Comparison of ENCODE assay signal across 15 mouse cellular contexts in genomic region chr4:134967887-134968604, GRCm38 (mm10). TPM values are rescaled to one million over a fixed set of nuclear protein-coding genes. Genes with fewer than 3 reads are reported as not detected.
DNase-seq lines count a peak whose midpoint lies in the region; ATAC-seq and TF ChIP-seq lines count a peak whose summit lies in the region.
"Had no signal": no experiment of that assay in that cellular context is flagged by ENCODE, and none has a peak within 500 bp of the region (broad histone marks: within the 10 kb centered on the region; RNA-seq: fewer than 3 reads in every experiment).

No protein-coding gene starts in this region.

- no peaks in the 10 kb centered on the region for H3K27me3 ChIP-seq in kidney, postnatal 0 days (ENCODE audit: insufficient read depth, low read length)
- H3K27me3 ChIP-seq in liver, postnatal 0 days (ENCODE audit: insufficient read depth, low read length): 0 out of 2 replicates have a peak, but pooled peaks cover 3% of the 10 kb centered on the region
- H3K27me3 ChIP-seq: midbrain, embryonic 12.5 days had no signal

- peak; percentile 52; the same call in 1 of the 2 replicates for ATAC-seq in common myeloid progenitor, adult 5-6 weeks (replicated peaks; ENCODE audit: low read depth, poor library complexity, severe bottlenecking)
- ATAC-seq in kidney, postnatal 0 days (replicated peaks; ENCODE audit: low FRiP score, low read depth): peak; percentile 66
- ATAC-seq in liver, postnatal 0 days: peak; percentile 66
- ATAC-seq: hindbrain, postnatal 0 days had no signal

- no peak overlapping the region for H3K4me3 ChIP-seq in kidney, postnatal 0 days (replicated peaks; ENCODE audit: low read depth, low read length)
- H3K4me3 ChIP-seq in liver, postnatal 0 days (ENCODE audit: low read depth, low read length): no peak overlapping the region
- H3K4me3 ChIP-seq in lung, adult 2 months (replicated peaks; ENCODE audit: extremely low read depth, low read depth, low read length): no peak overlapping the region
- no peak overlapping the region for H3K4me3 ChIP-seq in layer of hippocampus, adult 2 months
- H3K4me3 ChIP-seq: heart, embryonic 13.5 days; midbrain, embryonic 12.5 days had no signal

- H3K9me3 ChIP-seq in kidney, postnatal 0 days (replicated peaks; ENCODE audit: low read length): no peaks in the 10 kb centered on the region
- H3K9me3 ChIP-seq in liver, postnatal 0 days (ENCODE audit: low read length): no peaks in the 10 kb centered on the region
- H3K9me3 ChIP-seq: heart, embryonic 13.5 days; midbrain, embryonic 12.5 days had no signal

- no peak for TF ChIP-seq EP300 in liver, postnatal 0 days (IDR thresholded peaks at IDR 0.05; ENCODE audit: low read depth)

- no peak overlapping the region for H3K27ac ChIP-seq in kidney, postnatal 0 days
- peak overlapping the region; percentile 29; the same call in 1 of the 2 replicates for H3K27ac ChIP-seq in liver, postnatal 0 days (ENCODE audit: low read depth)
- H3K27ac ChIP-seq in layer of hippocampus, adult 2 months: no peak overlapping the region
- H3K27ac ChIP-seq: heart, embryonic 13.5 days; hindbrain, postnatal 0 days; midbrain, embryonic 12.5 days had no signal

- H3K36me3 ChIP-seq in kidney, postnatal 0 days (ENCODE audit: insufficient read depth, low read length): no peaks in the 10 kb centered on the region
- H3K36me3 ChIP-seq in liver, postnatal 0 days (replicated peaks; ENCODE audit: insufficient read depth, low read length): no peaks in the 10 kb centered on the region
- H3K36me3 ChIP-seq: heart, embryonic 13.5 days; midbrain, embryonic 12.5 days had no signal

- H3K4me1 ChIP-seq in kidney, postnatal 0 days (replicated peaks; ENCODE audit: insufficient read depth, low read length): no peaks in the 10 kb centered on the region
- H3K4me1 ChIP-seq in liver, postnatal 0 days (ENCODE audit: insufficient read depth): peaks cover 18% of the 10 kb centered on the region; the same call in 1 of the 2 replicates
- H3K4me1 ChIP-seq in lung, adult 2 months (ENCODE audit: control insufficient read depth, insufficient read depth, low read length): no peaks in the 10 kb centered on the region
- H3K4me1 ChIP-seq: midbrain, embryonic 12.5 days had no signal

- no peak overlapping the region for H3K9ac ChIP-seq in kidney, postnatal 0 days (ENCODE audit: low read depth, low read length)
- H3K9ac ChIP-seq in liver, postnatal 0 days (replicated peaks): no peak overlapping the region
- H3K9ac ChIP-seq: heart, embryonic 13.5 days; midbrain, embryonic 12.5 days had no signal

- no peak for TF ChIP-seq CTCF in kidney, postnatal 0 days (IDR thresholded peaks at IDR 0.05; ENCODE audit: low read depth)
- TF ChIP-seq CTCF in liver, postnatal 0 days (IDR thresholded peaks at IDR 0.05; ENCODE audit: low read depth): no peak
- no peak for TF ChIP-seq CTCF in lung, adult 2 months (IDR thresholded peaks at IDR 0.05; ENCODE audit: insufficient read depth, low read length)
- no peak for TF ChIP-seq CTCF in layer of hippocampus, adult 2 months (conservative IDR thresholded peaks at IDR 0.05)

- WGBS in kidney, postnatal 0 days: 59% methylated on average over 20 of the region's 20 CpGs
- 61% methylated on average over 20 of the region's 20 CpGs for WGBS in liver, postnatal 0 days (ENCODE audit: insufficient replicate concordance)
- 64% methylated on average over 20 of the region's 20 CpGs for WGBS in lung, adult 2 months

- DNase-seq in 416B (ENCODE audit: low read depth): peak; percentile 46
- peak; percentile 30 for DNase-seq in kidney, postnatal 0 days (ENCODE audit: low spot score)
- DNase-seq in liver, postnatal 0 days: no peak
- DNase-seq in lung, adult 2 months: no peak
- no peak for DNase-seq in layer of hippocampus, adult 2 months (ENCODE audit: low spot score in 2 of 2)
- no peak for DNase-seq in ovary, postnatal 14 days (ENCODE audit: low spot score)
- no peak for DNase-seq in lung, postnatal 4 days
- DNase-seq: cerebellum, adult 8-10 months; layer of hippocampus, postnatal 36 days; right cerebral cortex, postnatal 4 days; thymus, postnatal 4 days had no signal

- H3K4me2 ChIP-seq in kidney, postnatal 0 days (ENCODE audit: low read length): no peak overlapping the region
- peak overlapping the region; percentile 4; the same call in 1 of the 2 replicates for H3K4me2 ChIP-seq in liver, postnatal 0 days (ENCODE audit: low read depth, low read length)
- H3K4me2 ChIP-seq: heart, embryonic 13.5 days; midbrain, embryonic 12.5 days had no signal

- TF ChIP-seq POLR2A in lung, adult 2 months (IDR thresholded peaks at IDR 0.05; ENCODE audit: borderline replicate concordance, extremely low read depth, low read depth, low read length): no peak

RNA-seq across cellular contexts. Expression of gene Syf2, which starts 37.3 kb away (rescaled TPM):
- total RNA-seq in common myeloid progenitor, adult 5-6 weeks (2017): 230 and 275 TPM in 2 replicates
- 115 and 120 TPM in 2 replicates for polyA plus RNA-seq in kidney, postnatal 0 days (2015; fragmentation: Nextera tagmentation; extraction: Ambion mirVana)
- polyA plus RNA-seq in liver, postnatal 0 days (2015; fragmentation: Nextera tagmentation; extraction: Ambion mirVana): 46.9 and 52.9 TPM in 2 replicates
- 25.7 and 43.4 TPM in 2 replicates for polyA plus RNA-seq in lung, adult 2 months (2012; rRNA removed)
- 10 to 100 TPM; 53.1 to 56.2 TPM for total RNA-seq in layer of hippocampus, adult 2 months (2021)

RNA-seq across cellular contexts. Expression of gene Rsrp1, which starts 44.7 kb away (rescaled TPM):
- total RNA-seq in common myeloid progenitor, adult 5-6 weeks (2017): 172 and 177 TPM in 2 replicates
- 375 and 409 TPM in 2 replicates for polyA plus RNA-seq in kidney, postnatal 0 days (2015; fragmentation: Nextera tagmentation; extraction: Ambion mirVana)
- 185 and 225 TPM in 2 replicates for polyA plus RNA-seq in liver, postnatal 0 days (2015; fragmentation: Nextera tagmentation; extraction: Ambion mirVana)
- 533 and 883 TPM in 2 replicates for polyA plus RNA-seq in lung, adult 2 months (2012; rRNA removed)
- 100 to 1,000 TPM; 237 to 277 TPM for total RNA-seq in layer of hippocampus, adult 2 months (2021)

RNA-seq across cellular contexts. Expression of gene Tmem50a, which starts 53.2 kb away (rescaled TPM):
- 168 and 202 TPM in 2 replicates for total RNA-seq in common myeloid progenitor, adult 5-6 weeks (2017)
- polyA plus RNA-seq in kidney, postnatal 0 days (2015; fragmentation: Nextera tagmentation; extraction: Ambion mirVana): 169 and 188 TPM in 2 replicates
- 87.6 and 88.5 TPM in 2 replicates for polyA plus RNA-seq in liver, postnatal 0 days (2015; fragmentation: Nextera tagmentation; extraction: Ambion mirVana)
- 125 and 169 TPM in 2 replicates for polyA plus RNA-seq in lung, adult 2 months (2012; rRNA removed)
- 100 to 1,000 TPM; 102 to 108 TPM for total RNA-seq in layer of hippocampus, adult 2 months (2021)

Comparison
In these comparisons a context has a peak if more than half of its experiments do, and no peak if none do; other contexts are left out.
1. DNase-seq: peak in 416B (single experiment) and kidney, postnatal 0 days (single experiment); none in liver, postnatal 0 days (single experiment), lung, adult 2 months (single experiment), layer of hippocampus, adult 2 months (0 of 2), ovary, postnatal 14 days (single experiment) and lung, postnatal 4 days (0 of 2).
2. Peak in every context shown above with its lines, with median percentiles within 50 percentile points of each other: ATAC-seq.